Mouse (Mus musculus) lung, postnatal 25 days (tissue): ENCODE data around the gene Qars.

Experiments used
- DNase-seq: peaks from one replicate; pipeline ENCODE4 v3.0.0; 2022; ENCODE audit warnings: low spot score

The Qars gene

GRCm38 (mm10) chr9:108486973-108487530 is 20.5 kb upstream of the Qars start:
- DNase-seq: no peak

DNA sequence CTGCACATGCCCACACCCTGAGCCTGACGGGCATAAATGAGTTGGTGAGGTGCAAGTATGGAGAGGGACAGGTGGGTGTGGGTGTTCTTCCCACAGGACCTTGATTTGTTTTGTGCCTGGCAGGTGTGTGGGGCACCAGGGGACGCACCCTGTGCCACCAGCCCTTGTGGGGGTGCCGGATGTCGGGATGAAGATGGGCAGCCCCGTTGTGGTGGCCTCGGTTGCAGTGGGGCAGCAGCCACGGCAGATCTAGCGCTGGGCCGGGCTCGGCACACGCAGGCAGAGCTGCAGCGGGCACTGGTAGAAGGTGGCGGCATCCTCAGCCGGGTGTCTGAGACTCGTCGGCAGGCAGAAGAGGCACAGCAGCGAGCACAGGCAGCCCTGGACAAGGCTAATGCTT is 19.1 kb upstream of the Qars start:
- DNase-seq: no peak

DNA sequence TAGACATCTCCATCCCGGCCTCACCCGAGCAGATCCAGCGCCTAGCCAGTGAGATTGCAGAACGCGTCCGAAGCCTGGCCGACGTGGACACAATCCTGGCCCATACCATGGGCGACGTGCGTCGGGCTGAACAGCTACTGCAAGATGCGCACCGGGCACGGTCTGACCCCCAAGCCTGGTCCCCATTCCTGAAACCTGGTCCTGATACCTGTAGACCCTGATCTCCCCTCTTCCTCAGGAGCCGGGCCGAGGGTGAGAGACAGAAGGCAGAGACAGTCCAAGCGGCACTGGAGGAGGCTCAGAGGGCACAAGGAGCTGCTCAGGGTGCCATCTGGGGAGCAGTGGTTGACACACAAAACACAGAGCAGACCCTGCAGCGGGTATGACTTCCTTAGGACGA is 18.3 kb upstream of the Qars start:
- no peak for DNase-seq

GRCm38 (mm10) chr9:108489702-108490558 is 17.6 kb upstream of the Qars start:
- no peak for DNase-seq

- DNase-seq: peak; percentile 98
These were observed 16.8 kb upstream of the Qars start, which contains the start of gene Usp19 for GRCm38 (mm10) chr9:108490559-108491285. Gene Usp19, plus strand, starts transcription at chr9:108490602.

- no peak for DNase-seq
These were observed 16.3 kb upstream of the Qars start for GRCm38 (mm10) chr9:108491286-108491580.

DNA sequence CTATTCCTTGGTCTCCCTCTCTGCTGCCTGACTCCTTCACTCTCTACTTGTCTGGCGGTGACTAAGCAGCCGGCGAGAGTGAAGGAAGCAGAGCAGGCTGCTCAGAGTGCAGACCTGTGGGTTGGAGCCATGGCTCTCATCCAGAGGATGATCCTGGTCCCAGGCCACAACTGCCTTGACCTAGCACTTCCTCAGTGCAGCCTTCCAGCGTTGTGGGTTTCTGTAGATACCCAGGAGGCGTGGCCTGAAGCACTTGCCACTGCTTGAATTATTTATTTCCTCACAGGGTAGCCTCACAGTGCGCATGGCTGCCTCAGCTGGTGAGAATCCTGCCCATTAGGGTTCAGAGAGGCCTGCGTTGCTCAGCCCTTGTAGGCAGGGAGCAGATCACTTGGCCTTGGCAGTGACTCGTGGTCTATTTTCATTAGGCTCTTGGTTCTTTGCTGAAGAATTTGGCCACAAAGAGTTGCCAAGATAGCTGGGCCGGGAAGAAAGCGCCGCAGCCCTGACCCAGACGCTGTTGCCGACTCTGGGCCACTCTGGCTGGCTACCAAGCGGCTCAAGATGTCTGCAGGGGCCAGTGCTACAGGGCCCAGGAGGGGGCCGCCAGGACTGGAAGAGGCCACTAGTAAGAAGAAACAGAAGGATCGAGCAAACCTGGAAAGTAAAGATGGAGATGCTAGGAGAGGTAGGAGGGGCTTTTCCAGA is 15.3 kb upstream of the Qars start:
- no peak for DNase-seq

DNA sequence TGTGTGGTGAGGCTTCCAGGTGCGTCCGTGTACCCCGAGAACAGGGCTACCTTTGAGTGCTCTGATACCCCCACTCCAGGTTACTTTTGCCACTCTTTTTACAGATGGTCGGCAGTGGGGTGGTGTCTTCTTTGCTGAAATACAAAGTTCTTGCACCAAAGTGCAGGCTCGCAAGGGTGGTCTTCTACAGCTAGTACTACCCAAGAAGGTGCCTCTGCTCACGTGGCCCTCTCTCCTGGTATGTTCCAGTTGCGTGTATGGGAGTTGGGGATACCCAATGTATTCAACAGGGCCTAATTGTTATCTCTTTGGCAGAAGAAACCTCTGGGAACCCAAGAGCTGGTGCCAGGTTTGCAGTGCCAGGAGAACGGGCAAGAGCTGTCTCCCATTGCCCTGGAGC is 14.3 kb upstream of the Qars start:
- no peak for DNase-seq

DNA sequence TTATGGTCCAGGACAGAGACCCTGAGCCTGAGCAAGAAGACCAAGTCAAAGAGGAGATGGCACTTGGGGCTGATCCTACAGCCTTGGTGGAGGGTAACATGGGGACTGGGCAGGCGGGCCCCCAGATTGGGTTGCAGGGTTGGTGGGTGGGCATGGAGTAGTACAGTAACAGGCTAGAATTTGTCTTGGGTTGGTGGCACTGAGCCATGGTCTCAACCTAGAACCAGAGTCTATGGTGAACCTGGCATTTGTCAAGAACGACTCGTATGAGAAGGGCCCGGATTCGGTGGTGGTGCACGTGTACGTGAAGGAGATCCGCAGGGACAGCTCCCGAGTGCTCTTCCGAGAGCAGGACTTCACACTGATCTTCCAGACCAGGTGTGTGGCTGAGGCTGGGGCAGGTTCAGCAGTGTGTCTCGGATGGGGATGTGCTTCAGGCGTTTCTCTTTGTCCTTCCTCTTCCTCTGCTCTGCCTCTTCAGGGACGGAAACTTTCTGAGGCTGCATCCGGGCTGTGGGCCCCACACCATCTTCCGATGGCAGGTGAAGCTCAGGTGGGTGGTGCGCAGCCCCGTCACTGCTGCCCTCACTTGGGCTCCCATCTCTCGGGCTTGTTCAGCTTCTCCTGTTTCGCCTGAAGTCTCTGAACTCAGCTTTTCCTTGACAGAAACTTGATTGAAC is 13.2 kb upstream of the Qars start:
- DNase-seq: no peak

- no peak for DNase-seq
These were observed 12.6 kb upstream of the Qars start for GRCm38 (mm10) chr9:108494905-108495304.

DNA sequence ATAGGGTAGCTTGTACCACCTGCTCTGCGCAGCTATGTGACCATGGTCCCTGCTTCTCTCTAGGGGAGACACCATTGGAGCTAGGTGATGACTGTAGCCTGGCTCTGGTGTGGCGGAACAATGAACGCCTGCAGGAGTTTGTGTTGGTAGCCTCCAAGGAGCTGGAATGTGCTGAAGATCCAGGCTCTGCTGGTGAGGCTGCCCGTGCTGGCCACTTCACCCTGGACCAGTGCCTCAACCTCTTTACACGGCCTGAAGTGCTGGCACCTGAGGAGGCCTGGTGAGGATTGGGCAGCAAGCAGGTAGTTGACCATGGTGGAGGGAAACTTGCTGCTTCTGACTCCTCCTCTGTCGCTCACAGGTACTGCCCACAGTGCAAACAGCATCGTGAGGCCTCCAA is 8.3 kb upstream of the Qars start:
- DNase-seq: no peak

DNA sequence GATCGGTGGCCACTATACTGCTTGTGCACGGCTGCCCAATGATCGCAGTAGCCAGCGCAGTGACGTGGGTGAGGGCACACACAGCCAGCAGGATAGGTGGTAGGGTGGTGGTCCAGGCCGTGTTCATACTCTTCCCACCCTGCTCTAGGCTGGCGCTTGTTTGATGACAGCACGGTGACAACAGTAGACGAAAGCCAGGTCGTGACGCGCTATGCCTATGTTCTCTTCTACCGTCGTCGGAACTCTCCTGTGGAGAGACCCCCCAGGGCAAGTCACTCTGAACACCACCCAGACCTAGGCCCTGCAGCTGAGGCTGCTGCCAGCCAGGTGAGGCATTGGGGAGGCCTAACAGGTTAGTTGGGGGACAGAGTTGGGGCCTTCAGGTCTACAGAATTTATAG is 7.6 kb upstream of the Qars start:
- no peak for DNase-seq

GRCm38 (mm10) chr9:108506901-108507300 is 605 bp upstream of the Qars start:
- DNase-seq: no peak

DNA sequence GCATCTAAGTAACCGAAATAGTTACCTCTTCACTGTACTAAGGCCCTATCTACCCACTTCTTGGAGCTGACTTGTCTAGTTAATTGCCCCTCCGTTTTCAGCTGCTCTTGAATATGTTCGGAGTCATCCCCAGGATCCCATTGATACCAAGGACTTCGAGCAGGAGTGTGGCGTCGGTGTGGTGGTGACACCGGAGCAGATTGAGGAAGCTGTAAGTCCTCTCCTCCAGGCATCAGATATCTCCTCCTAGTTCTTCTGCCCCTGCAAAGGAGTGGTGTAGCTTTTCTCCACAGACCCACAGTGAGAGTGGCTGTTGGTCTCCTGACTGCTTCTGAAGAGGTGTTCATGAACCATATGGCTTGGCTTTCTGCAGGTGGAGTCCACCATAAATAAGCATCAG is 1.3 kb downstream of the Qars start:
- no peak for DNase-seq

DNA sequence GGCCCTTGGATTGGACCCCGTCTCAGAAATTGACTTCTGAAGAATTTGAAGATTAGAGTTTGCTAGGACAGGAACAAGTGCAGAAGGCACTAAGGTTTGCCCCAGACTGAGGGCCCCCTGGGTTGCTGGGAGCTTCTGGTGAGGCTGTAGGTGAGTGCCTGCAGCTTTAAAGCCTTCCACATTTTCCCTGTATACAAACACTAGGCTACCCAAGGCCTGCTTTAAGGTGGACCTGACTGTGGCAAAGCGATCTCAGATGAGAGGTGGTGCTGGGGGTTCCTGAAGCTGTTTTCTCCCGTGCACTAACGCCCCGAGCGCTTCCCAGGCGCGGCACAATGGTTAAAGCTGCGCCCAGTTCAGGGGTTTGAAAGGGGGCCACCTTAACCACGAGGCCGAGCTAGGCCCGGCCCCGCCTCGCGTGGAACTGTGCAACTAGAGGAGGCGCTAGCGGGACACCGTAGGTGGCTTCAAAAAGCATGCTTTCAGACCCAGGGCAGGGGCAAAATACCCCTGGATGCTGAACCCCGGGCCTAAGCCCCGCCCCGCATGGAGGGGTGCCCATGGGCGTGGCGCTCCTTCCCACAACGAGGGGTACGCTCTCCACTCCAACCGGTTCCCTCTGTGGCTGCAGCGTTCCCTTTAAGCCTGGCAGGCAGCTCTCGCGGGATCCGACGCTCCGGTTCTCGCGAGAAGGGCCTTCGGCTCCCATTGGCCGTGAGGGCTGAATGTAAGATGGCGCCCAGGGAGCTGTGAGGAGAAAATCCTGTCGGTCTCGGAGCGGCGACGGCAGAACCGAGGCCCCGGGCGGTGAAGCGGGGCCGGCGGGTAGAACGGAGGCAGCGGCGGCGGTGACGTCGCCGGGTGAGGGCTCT is 9.1 kb downstream of the Qars start, which contains the start of gene Qrich1:
Gene Qrich1, plus strand, starts transcription at position 427 of the 872 bp plus-strand sequence.
- DNase-seq: peak; percentile 96

GRCm38 (mm10) chr9:108517253-108517930 is 9.9 kb downstream of the Qars start:
- DNase-seq: peak; percentile 71

DNA sequence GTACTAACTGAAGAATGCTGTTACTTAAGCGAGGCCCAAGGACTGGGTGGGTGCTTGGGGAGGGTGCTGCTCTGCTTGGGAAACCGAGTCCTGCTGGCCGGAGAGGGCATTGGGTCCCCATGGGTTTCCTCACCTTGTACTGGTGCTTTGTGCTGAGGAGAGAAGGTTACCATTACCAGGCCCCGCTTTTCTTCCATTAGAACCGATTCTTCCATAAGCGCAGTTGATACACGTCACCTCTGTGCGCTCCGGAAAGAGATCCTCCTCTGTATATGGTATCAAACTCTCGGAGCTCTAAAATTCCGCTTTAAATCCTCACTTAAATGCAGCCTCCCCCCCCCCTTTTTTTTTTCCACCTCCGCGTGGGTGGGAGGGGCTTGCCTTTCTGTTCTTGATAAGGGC is 10.4 kb downstream of the Qars start:
- DNase-seq: no peak

- no peak for DNase-seq
These were observed 14.1 kb downstream of the Qars start for GRCm38 (mm10) chr9:108521604-108522003.

DNA sequence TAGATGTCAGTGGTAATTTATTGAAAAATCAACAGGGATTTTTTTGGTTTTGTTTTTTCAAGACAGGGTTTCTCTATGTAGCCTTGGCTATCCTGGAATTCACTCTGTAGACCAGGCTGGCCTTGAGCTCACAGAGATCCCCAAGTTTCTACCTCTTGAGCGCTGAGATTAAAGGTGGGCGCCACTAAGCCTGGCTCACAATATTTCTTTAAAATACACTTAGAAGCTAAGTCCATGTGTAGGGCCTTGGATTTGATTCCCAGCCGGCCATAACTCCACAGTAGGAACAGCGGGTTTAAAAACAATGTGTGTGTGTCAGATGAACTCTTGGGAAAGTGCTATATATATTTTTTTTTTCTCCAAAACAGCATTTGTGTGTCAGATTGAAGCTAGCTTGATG is 15.8 kb downstream of the Qars start:
- no peak for DNase-seq

DNA sequence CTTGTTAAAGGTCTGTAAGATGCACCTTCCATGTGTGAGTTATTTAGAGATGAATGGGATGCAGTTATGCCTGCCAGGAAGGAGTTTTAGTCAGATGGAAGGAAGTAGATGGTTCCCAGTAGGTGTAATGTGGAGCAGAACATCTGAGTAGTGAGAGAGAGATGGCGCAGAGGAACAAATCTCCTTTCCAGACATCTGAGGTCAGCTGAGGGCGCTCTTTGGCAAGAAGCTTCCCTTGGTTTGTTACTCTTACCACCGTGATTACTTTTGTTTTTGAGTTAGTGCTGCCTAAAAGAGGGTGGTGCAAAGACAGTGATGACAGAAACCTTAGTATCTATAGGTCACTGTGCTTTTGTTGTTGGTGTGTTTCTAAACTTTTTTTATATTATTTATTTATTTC is 17.9 kb downstream of the Qars start:
- no peak for DNase-seq
